Comparison of ENCODE assay signal across 19 mouse cellular contexts in the genomic region with DNA sequence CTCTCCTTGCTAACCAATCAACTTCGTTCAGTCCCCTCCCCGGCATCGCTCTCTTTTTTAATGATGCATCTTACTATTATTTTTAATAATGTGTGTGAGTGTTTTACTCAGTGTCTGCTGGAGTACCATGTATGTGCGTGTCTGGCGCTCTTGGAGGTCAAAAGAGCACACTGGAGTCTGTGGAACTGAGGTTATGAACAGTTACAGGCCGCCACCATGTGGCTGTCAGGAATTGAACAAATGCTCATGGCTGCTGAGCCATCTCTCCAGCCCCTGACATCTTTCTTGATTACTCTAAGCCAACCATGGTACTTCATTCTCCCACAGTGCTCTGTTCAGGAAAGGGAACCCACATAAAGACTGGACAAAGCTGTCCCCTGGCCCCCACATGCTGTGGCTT. TPM values are rescaled to one million over a fixed set of nuclear protein-coding genes. Genes with fewer than 3 reads are reported as not detected.
A peak's percentile ranks its signal among the peaks of the same experiment; 100 is the strongest.
DNase-seq lines count a peak whose midpoint lies in the region; TF ChIP-seq lines count a peak whose summit lies in the region.
"Had no signal": no experiment of that assay in that cellular context is flagged by ENCODE, and none has a peak within 500 bp of the region (broad histone marks: within the 10 kb centered on the region; RNA-seq: fewer than 3 reads in every experiment).

No protein-coding gene starts in this region.

- H3K4me3 ChIP-seq in left cerebral cortex, adult 2 months: no peak overlapping the region
- H3K4me3 ChIP-seq: embryonic facial prominence, embryonic 13.5 days; forebrain, embryonic 10.5 days; heart, embryonic 10.5 days; limb, embryonic 13.5 days; lung, embryonic 15.5 days; megakaryocyte, embryonic 14.5 days had no signal

- DNase-seq in embryo, embryonic 11 days: peak; percentile 37
- no peak for DNase-seq in embryo, embryonic 10.5 days (ENCODE audit: low spot score)
- no peak for DNase-seq in left cerebral cortex, adult 2 months (ENCODE audit: extremely low spot score in 1 of 2, low spot score in 2 of 2)
- no peak for DNase-seq in left cerebral cortex, adult 9 months (ENCODE audit: low spot score in 2 of 2)
- peak; percentile 7 for DNase-seq in A20 (ENCODE audit: low read depth, low spot score)
- peak; percentile 22 for DNase-seq in adrenal gland, postnatal 25 days
- DNase-seq in c-Kit-positive CD71-positive TER-119-positive erythroid progenitor cells, embryonic 14.5 days (ENCODE audit: low spot score): no peak
- DNase-seq in heart, postnatal 4 days: no peak
- DNase-seq: cerebellum, adult 8-10 months; kidney, adult 2 months; right cerebral cortex, postnatal 4 days; thymus, adult 2 months had no signal

- intact Hi-C loops in left cerebral cortex, adult 2 months (cut with DNase I): loop anchor here (5.0 kb wide), 2 partner anchors 442 to 672 kb away; no protein-coding TSS in a partner anchor

- peak; percentile 40 for TF ChIP-seq CTCF in left cerebral cortex, adult 2 months (IDR thresholded peaks at IDR 0.05)

- H3K27ac ChIP-seq in left cerebral cortex, adult 2 months: no peak overlapping the region
- H3K27ac ChIP-seq: embryonic facial prominence, embryonic 13.5 days; forebrain, embryonic 10.5 days; heart, embryonic 10.5 days; limb, embryonic 13.5 days; lung, embryonic 15.5 days had no signal

RNA-seq across cellular contexts. Expression of a gene that starts 16.3 kb away (rescaled TPM):
- total RNA-seq in left cerebral cortex, adult 2 months (2021): 10 to 100 TPM; 59.0 to 60.6 TPM
- 8.5 and 11.1 TPM in 2 replicates for total RNA-seq in adrenal gland, postnatal 25 days (2021)
- total RNA-seq in heart, postnatal 4 days (2021): not detected
- total RNA-seq: hematopoietic stem cell, adult 5-6 weeks had no signal

RNA-seq across cellular contexts. Expression of a gene that starts 42.1 kb away (rescaled TPM):
- 1 to 10 TPM; 3.0 to 3.3 TPM for total RNA-seq in left cerebral cortex, adult 2 months (2021)
- total RNA-seq in adrenal gland, postnatal 25 days (2021): 5.6 and 6.1 TPM in 2 replicates
- 10 to 100 TPM in 1 of 2 experiments, 1 to 10 TPM in 1; 9.5 to 10.2 TPM for total RNA-seq in heart, postnatal 4 days (2021)

Comparison
In these comparisons a context has a peak if more than half of its experiments do, and no peak if none do; other contexts are left out.
1. DNase-seq: peak in embryo, embryonic 11 days (single experiment), A20 (single experiment) and adrenal gland, postnatal 25 days (single experiment); none in embryo, embryonic 10.5 days (single experiment), left cerebral cortex, adult 2 months (0 of 2), left cerebral cortex, adult 9 months (0 of 2), c-Kit-positive CD71-positive TER-119-positive erythroid progenitor cells, embryonic 14.5 days (single experiment) and heart, postnatal 4 days (single experiment).